Mouse (Mus musculus) left cerebral cortex, postnatal 14 days (tissue): Measurements from ENCODE around the gene Mrpl48. TPM values are rescaled to one million over a fixed set of nuclear protein-coding genes. Genes with fewer than 3 reads are reported as not detected.

Experiments used
- DNase-seq, 2 experiments: peaks; one replicate each; pipeline ENCODE4 v3.0.0; 2021 to 2022; ENCODE audit warnings: low spot score in 2 of 2, mixed read lengths in 1 of 2
- intact Hi-C: fragments of 180-260 bp; cut with DNase I; formaldehyde crosslinking; loops from one replicate; pipeline ENCODE4 v1.15.1; 2025
- long read RNA-seq, 2 experiments: library from polyadenylated mRNA; stranded (forward); transcript quantifications; one replicate each; pipeline ENCODE4 v2.0.0; 2021
- total RNA-seq, 2 experiments: library from RNA; stranded (reverse); gene quantifications; 2 replicates each; pipeline ENCODE4 v1.2.3; 2021

Mrpl48 gene
- 10 to 100 TPM; 54.5 to 55.7 TPM for total RNA-seq
- long read RNA-seq, experiment 1, full-length matches to known transcripts = 39 of 55 reads
- long read RNA-seq, experiment 1, partial matches to known transcripts = 2 of 55 reads
- long read RNA-seq, experiment 1, other reads (novel, unspliced or antisense) = 14 of 55 reads
- long read RNA-seq, experiment 2, full-length matches to known transcripts = 34 of 50 reads
- long read RNA-seq, experiment 2, partial matches to known transcripts = 0 of 50 reads
- long read RNA-seq, experiment 2, other reads (novel, unspliced or antisense) = 16 of 50 reads

GRCm38 (mm10) chr7:100608130-100608741, at the start of gene Mrpl48:
TSS of gene Mrpl48 (minus strand) at chr7:100608301.
- DNase-seq = peak; percentile 61 to 64
- intact Hi-C loops = loop anchor here (5.0 kb wide), 1 partner anchor 56 kb away; no protein-coding TSS in a partner anchor

GRCm38 (mm10) chr7:100656739-100657138, 48.6 kb upstream of the Mrpl48 start:
- intact Hi-C loops = no loop called here
- peak in 1 of 2 experiments; percentile 54 for DNase-seq

- intact Hi-C loops = no loop called here
- no peak for DNase-seq
Measured at GRCm38 (mm10) chr7:100654441-100654840, 46.3 kb upstream of the Mrpl48 start.

- intact Hi-C loops = no loop called here
- peak; percentile 56 to 81 for DNase-seq
Measured at GRCm38 (mm10) chr7:100653480-100654266, 45.6 kb upstream of the Mrpl48 start.

GRCm38 (mm10) chr7:100651011-100651410, 42.9 kb upstream of the Mrpl48 start:
- intact Hi-C loops = no loop called here
- no peak for DNase-seq

GRCm38 (mm10) chr7:100650421-100650820, 42.3 kb upstream of the Mrpl48 start:
- DNase-seq = no peak

GRCm38 (mm10) chr7:100649826-100650225, 41.7 kb upstream of the Mrpl48 start:
- intact Hi-C loops = no loop called here
- DNase-seq = no peak

More at GRCm38 (mm10) chr7:100650421-100650820, 42.3 kb upstream of the Mrpl48 start:
- intact Hi-C loops = no loop called here

- intact Hi-C loops = no loop called here
- DNase-seq = no peak
Measured at GRCm38 (mm10) chr7:100649095-100649494, 41.0 kb upstream of the Mrpl48 start.

GRCm38 (mm10) chr7:100645147-100645546, 37.0 kb upstream of the Mrpl48 start:
- intact Hi-C loops = no loop called here
- DNase-seq = peak; percentile 80 to 91

GRCm38 (mm10) chr7:100642413-100642812, 34.3 kb upstream of the Mrpl48 start:
- intact Hi-C loops = no loop called here

GRCm38 (mm10) chr7:100637657-100638056, 29.6 kb upstream of the Mrpl48 start:
- DNase-seq = no peak
- intact Hi-C loops = loop anchor here (5.0 kb wide), 1 partner anchor 115 kb away; no protein-coding TSS in a partner anchor

More at GRCm38 (mm10) chr7:100642413-100642812, 34.3 kb upstream of the Mrpl48 start:
- no peak for DNase-seq

- intact Hi-C loops = no loop called here
- DNase-seq = no peak
Measured at GRCm38 (mm10) chr7:100624538-100624937, 16.4 kb upstream of the Mrpl48 start.

- no peak for DNase-seq
- intact Hi-C loops = no loop called here
Measured at GRCm38 (mm10) chr7:100622277-100622676, 14.2 kb upstream of the Mrpl48 start.

- intact Hi-C loops = no loop called here
- DNase-seq = no peak
Measured at GRCm38 (mm10) chr7:100616121-100616857, 8.2 kb upstream of the Mrpl48 start.

GRCm38 (mm10) chr7:100608910-100609309, 809 bp upstream of the Mrpl48 start:
- intact Hi-C loops = loop anchor here (5.0 kb wide), 1 partner anchor 57 kb away; no protein-coding TSS in a partner anchor
- no peak for DNase-seq

GRCm38 (mm10) chr7:100607214-100608129, 629 bp downstream of the Mrpl48 start, which contains the start of gene Rab6a:
TSS of gene Rab6a (plus strand) at chr7:100607410.
- intact Hi-C loops = loop anchor here (5.0 kb wide), 1 partner anchor 55 kb away; no protein-coding TSS in a partner anchor
- peak; percentile 98 to 99 for DNase-seq

GRCm38 (mm10) chr7:100600211-100600610, 7.9 kb downstream of the Mrpl48 start:
- DNase-seq = peak; percentile 16 to 21
- intact Hi-C loops = no loop called here

- intact Hi-C loops = no loop called here
- no peak for DNase-seq
Measured at GRCm38 (mm10) chr7:100593349-100593748, 14.8 kb downstream of the Mrpl48 start.
